Mouse (Mus musculus): ENCODE measurements around the gene Slc2a8.

The Slc2a8 gene

DNA sequence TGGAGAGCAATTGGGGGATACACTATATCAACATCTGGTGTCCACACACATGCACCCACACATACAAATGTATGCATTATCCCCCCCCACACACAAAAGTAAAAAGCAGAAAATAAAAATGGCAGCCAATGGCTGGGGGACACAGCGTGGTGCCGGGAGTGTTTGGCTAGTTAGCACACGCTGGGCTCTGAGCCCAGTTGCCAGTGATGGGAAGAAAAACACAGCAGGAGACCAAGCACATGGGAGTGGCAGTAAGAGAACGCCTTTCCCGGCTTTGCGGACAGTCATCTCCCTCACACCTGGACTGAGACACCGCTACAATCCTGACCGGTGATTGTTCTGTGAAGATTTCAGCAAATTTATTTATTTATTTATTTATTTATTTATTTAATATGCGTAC lies 10.6 kb downstream of the Slc2a8 start:
- DNase-seq (ENCODE audit: low spot score in 2 of 2), result no peak

DNA sequence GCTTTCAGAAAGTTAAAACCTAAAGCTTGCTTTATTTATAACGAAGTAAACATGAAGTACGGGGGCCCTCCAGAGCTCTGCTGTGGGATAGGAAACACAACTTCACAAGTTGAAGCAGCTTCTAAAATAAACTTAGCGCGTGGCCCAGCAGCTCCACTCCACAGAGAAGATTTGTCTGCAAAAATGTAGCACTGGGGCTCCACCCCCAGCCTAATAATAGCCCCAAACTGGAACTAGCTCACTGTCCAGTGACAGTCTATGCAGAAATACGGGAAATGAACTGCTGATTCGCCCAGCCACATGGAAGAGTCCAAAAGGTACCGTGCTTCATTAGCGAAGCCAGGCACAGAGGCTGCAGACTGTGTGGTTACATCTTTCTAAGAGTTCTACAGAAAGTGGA lies 12.6 kb downstream of the Slc2a8 start:
- DNase-seq (ENCODE audit: low spot score in 2 of 2), result peak in 1 of 2 experiments; percentile 44

DNA sequence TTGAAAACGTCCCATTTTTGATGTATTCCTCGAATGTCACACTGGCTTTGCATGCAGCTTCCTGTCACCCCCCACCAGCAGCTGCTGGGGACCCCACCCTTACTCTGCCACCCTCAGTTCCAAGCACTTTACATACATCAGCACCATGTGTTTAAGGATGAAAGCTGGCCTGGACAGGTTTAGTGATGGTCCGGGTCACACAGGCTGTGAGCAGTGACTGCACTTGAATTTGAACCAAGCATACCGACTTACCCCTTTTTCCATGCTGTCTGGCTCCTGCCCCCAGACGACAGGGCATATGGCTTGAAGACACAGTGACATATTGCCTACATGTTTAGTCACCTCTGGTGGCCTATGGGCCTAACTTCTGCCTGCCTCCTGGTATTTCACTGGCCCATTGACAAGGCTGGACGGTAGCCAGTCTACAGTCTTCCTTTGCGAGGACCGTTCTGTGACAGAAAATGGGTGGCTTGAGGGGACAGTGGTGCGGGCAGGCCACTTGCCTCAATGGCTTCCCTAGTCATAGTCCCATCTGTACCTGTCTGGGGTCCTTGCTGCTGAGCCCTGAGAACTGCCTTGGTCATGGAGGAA lies 13.8 kb downstream of the Slc2a8 start:
- no peak for DNase-seq (ENCODE audit: low spot score in 2 of 2)

DNA sequence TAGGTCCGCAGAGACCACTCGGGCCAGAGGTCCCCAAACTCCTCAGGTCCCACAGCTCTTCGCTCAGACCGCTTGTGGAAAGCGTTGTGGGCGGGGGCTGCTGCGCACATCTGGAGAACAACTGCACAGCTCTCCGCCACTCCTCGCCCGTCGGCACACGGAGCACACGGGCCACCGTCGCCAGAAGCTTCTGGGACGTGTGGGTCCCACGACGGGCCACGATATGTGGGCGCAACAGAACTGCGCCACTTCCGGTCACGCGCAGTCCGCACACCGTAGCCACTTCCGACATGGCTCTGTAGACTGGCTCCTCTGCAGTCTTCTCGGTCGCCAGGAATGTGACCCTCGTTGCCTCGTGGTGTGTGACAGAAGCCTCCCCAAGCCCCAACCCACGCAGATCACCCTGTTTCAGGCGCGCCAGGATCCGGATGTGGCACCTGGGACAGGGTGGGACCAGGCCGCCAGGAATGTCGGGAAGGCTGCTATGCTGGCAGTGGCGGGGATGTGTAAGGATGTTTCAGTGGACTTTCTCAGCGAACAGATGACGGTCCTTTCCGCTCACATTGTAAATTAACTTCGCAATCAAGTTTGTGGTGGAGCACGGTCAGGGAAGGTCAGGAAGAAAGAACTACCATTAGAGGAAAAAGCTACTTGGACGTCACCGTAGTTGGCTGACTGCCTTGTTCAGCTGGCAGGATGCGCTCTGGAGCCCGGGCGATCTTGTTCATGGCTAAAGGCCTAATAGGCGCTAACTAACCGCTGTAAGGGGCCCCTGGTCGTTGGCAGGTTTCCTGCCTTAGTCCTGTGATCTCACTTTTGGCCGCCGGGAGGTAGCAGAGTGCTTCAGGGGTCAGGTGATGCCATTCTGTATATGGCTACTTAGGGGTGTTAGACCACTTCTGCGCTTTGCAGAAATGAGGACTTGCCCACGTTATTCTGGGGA lies 14.9 kb downstream of the Slc2a8 start:
- DNase-seq (ENCODE audit: low spot score in 2 of 2), result peak; percentile 84 to 90

DNA sequence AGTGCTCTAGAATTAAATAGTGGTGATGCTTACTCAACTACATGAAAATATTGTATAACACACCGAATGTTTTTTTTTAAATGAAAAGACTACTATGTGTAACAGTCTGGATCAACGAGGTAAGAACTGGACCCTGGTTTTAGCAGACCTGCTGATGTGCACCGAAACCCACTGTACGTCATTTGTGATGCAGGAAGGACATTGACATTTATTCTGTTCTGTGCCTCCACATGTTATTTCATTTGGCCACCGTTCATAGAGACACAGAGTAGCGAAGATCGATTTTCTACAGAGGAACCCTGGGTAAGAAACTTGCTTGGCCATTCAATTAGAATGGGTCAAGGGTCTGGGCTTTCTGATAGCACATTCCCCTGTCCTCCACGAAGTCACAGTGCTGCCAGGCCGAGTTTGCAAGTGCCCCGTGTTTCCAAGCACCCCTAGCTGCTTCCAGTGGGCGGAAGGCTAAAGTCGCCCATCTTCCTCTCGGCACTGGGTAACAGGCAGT lies 15.6 kb downstream of the Slc2a8 start:
- no peak for DNase-seq (ENCODE audit: low spot score in 2 of 2)

DNA sequence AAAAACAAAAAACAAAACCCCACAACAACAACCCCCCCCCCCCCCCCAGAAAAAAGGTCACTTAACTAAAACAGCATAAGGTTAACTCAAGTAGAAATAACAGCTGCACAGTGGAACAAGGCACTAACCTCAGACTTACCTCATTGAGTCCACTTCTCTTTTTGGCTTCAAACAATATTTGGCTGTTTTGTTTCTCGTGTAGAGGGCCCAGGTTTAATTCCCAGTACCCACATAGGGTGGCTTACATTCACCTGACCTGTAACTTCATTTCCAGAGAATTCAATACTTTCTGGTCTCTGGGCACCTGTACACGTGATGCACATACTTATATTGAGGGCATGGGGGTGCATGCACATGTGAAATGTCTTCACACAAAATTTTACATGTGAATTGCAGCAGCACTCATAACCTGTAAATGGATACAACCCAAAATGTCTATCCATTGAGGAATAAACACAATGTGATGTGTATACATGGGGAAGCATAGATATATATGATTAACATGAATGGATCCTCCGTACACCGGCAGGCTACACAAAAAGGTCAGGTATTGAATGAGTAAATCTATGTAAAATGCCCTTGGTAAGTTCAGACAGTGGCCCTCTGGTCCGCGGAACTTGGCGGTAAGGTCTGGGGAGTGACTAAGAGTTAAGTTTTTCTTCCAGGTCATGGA lies 16.2 kb downstream of the Slc2a8 start:
- no peak for DNase-seq (ENCODE audit: low spot score in 2 of 2)

DNA sequence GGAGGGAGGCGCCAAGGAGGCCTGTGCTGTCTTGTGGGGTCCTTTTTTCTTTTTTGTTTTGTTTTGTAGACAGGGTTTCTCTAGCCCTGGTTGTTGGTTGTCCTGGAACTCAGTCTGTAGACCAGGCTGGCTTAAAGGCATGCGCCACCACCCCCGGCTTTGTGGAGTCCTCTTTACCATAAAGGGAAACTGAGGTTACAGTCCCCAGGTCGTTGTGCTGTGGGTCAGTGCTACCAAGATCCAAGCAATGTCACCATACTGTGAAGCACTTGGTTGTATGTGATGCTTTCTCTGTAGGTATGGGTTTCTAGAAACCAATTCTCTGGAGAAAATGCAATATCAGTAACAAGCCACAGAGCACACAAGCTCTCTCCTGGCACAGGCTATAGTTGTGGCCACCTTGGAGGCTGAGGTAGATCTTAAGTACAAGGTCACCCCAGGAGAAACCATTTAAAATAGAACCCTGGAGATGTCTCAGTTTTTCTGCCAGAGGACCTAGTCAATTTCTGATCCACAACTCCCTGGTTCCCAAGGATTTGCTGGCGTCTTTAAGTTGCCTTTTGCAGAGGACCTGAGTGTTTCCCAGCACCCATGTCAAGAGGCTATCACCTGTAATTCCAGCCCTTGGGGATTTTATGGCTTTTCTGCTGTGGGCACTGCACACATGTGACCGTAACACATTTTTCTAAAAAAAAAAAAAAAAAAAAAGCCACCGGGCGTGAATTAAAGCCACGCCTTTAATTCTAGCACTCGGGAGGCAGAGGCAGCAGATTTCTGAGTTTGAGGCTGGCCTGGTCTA lies 17.0 kb downstream of the Slc2a8 start:
- no peak for DNase-seq (ENCODE audit: low spot score in 2 of 2)

DNA sequence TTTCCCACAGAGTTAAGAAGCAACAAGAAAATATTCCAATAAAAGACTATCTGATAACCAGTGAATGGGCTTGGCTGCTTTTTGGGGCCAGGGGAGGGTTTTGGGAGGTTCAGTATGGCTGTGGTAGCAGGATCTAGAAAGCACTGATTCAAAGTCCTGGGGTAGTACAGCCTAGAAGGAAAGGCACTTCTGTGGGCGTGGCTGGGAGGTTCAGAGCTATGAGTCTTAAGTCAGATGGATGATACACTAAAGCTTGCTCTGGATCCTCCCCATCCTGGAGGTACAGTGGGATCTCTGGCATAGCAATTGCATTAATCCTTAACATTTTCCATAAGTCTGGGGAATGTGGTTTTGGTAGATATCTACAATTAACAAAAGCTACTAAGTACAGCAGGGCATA lies 17.9 kb downstream of the Slc2a8 start:
- DNase-seq (ENCODE audit: low spot score in 2 of 2), result no peak

DNA sequence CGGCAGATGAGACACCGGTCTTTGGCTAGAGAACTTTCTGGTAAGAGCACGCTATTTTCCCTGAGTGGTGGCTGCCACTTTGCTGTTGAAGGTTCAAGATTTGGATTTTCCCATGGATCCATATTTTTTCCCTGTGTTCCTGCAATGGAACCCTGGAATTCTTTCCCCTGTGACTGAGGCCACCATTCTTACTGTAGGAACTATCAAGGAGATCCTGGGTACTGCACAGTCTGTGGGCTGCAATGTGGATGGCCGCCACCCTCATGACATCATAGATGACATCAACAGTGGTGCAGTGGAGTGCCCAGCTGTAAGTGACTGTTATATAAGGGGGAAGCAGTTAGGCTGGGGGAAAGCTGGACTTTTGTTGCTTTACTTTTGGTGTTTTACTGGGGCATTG lies 18.3 kb downstream of the Slc2a8 start:
- no peak for DNase-seq (ENCODE audit: low spot score in 2 of 2)

DNA sequence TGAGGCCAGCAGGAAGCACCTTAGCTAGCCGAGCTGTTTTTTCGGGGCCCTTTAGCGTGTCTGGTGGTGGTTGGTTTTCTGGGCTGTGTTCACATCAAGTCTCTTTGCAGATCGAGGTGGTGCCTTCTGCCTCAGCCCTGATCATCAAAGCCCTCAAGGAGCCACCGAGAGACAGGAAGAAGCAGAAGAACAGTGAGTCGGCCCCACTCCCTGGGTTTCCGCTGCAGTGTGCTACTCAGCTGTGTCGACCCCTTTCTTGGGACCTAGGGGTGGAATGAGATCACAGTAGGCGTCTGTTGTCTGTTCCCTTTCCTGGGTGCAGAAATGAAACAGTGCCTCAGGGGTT lies 19.0 kb downstream of the Slc2a8 start:
- DNase-seq (ENCODE audit: low spot score in 2 of 2), result peak in 1 of 2 experiments; percentile 16

DNA sequence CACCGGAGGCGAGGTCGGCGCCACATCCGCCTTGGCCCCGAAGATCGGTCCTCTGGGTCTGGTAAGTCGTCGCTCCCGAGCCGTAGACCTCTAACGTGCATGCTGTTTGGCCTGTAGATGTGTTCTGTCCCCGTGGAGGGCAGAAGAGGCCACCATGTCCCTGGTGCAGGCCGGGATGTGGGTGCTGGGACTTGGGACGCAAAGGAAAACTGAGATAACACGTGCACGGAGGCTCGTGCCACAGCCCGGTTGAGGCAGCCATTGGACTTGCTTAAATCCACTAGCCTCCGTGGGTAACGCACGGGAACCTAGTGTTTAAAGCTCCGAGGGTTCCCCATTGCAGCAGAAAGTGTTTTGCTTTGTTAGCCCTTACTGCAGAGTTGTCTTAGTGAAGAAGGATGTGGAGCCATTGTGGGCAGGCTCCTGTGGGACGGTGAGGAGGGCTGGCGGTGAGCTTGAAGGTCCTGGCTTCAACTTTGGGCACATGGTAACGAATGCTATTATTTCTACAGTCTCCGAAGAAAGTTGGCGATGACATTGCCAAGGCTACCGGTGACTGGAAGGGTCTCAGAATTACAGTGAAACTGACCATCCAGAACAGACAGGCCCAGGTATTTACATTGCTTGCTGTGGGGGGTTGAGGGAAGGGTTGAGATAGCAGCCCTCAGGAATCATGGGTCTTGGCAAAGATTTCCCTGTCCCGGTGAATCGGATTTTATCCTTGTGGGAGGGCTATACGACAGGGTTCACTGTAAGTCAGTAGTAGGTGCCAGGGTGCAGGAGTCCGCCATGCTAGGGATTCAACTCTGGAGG lies 19.6 kb downstream of the Slc2a8 start:
- peak in 1 of 2 experiments; percentile 52 for DNase-seq (ENCODE audit: low spot score in 2 of 2)

DNA sequence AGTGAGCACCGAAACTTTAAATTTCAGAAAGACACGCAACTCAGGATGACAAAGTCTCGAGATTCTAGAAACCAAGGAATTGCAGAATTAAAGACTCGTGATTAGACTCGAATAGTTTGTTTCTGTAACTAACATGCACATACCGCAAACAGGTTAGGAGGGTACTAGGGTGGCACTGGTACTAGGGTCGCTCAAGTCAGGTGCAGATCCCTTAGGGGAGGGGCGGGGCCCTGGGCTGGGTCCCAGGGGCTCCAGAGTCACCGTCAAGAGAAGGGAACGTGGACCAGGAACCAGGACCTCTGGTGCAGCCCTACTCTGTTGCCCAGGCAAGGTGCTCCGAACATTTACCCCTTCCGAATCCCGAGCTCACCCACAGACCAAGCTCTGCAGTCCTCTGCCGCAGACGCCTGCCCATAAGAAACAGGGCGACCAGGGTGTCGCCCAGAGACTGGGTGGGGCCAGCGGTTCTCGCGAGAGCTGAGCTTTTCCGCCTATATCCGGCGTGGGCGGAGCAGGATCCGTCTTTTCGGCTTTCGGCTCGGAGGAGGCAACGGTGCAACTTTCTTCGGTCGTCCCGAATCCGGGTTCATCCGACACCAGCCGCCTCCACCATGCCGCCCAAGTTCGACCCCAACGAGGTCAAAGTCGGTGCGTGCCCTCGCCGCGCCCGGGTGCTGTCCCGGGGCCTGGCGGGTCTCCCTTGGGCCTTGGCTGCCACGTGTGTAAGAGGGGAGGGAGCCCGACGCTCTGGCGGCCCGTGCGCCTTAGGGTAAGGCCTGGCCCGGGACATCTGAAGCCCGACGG lies 20.5 kb downstream of the Slc2a8 start, which contains the start of the genes Rpl12 and Lrsam1:
Gene Rpl12 (plus strand): TSS at position 368 of the 804 bp plus-strand sequence.
Gene Lrsam1 (minus strand): TSS at position 423 of the 804 bp plus-strand sequence.
- DNase-seq (ENCODE audit: low spot score in 2 of 2), result peak; percentile 94

DNA sequence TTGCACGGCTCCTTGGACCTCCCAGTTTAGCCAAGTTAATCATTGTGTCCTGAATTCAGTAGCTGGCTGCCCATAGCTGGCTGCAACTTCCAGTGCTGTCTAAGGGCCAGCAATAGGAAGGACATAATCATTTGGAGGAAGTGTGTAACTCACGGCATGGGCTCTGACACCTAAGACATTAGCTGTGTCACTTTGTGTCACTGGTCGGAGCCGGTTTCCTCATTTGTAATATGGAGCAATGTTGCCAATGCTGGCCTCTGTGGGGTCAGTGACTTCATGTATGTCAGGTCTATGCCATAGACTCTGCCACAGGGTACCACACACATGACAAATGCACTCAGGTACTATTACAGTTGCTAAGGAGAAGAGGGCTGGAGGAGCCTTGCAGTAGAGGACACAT lies 21.6 kb downstream of the Slc2a8 start:
- DNase-seq (ENCODE audit: low spot score in 2 of 2), result no peak

DNA sequence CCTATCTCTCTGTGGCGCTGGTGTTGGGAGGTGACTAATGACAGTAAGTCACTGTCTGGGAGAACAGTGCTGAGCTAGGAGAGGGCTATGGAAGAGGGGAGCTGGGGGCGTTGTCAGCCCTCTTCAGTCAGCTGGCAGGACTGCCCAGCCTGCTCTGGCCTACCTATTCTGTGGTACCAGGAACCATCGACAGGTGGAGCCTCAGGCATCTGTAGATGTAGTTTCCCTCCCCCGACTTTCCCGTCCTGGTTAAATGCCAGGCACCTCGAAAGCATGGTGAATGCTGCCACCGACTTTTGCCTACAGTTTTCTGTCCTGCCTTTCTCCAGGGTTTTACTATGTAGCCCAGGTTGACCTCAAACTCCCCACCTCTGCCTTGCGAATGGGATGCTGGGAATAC lies 24.5 kb downstream of the Slc2a8 start:
- DNase-seq (ENCODE audit: low spot score in 2 of 2), result peak; percentile 64 to 66

DNA sequence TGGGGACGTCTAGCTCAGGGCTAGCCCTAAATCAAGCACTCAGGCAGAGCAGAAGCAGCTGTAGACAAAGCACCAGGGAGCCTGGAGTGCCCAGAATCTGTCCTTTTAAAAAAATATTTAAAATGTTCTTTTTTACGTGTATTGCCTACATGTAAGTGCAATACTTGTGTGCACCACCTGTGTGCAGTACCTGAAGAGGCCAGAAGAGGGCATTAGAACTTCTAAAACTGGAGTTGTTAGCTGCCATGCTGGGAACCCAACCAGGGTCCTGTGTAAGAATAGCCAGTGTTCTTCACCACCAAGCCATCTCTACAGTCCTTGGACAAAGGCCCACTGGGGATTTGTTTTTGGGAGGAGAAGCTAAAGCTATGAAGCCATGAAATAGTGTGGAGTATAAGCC lies 27.3 kb downstream of the Slc2a8 start:
- no peak for DNase-seq (ENCODE audit: low spot score in 2 of 2)

DNA sequence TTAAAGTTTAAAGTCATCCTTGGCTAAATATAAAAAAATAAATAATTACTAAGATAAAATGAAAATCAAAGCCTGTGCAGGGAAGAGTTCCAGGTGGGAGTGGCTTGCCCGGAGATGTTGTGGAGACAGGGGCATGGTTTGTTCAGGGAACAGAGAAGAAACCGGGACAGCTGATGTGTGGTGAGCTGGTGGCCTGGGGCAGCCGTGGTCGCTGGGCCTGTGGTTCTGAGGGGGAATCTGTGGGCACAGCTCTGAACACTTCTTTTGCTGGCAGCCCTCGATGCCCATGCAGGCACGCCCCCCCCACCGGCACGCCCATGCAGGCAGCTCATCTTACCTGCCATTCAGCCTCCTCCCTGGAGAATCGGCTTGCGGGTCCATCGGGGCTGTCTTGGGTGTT lies 34.4 kb downstream of the Slc2a8 start:
- DNase-seq (ENCODE audit: low spot score in 2 of 2), result no peak

DNA sequence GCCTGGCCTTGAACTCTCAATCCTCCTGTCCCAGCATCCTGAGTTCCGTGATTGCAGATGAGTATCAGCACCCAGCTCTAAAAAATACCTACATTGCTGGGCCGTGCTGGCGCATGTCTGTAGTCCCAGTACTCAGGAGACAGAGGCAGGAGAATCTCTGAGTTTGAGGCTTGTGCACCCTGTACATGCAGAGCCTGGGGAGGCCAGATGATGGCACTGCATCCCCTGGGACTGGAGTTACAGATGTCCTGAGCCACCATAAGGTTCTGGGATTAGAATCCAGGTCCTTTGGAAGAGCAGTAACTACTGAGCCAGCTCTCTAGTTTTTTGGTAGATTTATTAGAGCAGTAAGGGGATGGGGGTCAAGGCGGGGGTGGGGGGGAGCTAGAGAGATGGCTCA lies 41.4 kb downstream of the Slc2a8 start:
- DNase-seq (ENCODE audit: low spot score in 2 of 2), result no peak

DNA sequence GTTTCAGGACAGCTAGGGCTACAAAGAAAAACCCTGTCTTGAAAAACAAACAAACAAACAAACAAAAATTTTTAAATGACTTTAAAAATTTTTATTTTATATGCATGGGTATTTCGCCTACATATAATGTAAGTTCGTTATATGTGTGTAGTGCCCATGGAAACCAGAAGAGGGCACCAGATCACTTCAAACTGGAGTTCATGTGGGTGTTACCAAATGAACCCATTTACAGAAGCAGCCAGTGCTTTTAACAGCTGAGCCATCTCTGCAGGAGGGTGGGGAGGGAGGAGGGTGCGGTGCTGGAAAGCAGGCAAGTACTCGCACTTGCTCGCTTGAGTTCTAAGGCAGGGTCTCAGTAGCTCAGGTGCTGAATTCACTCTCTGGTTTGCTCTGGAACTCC lies 42.5 kb downstream of the Slc2a8 start:
- DNase-seq (ENCODE audit: low spot score in 2 of 2), result peak in 1 of 2 experiments; percentile 58

DNA sequence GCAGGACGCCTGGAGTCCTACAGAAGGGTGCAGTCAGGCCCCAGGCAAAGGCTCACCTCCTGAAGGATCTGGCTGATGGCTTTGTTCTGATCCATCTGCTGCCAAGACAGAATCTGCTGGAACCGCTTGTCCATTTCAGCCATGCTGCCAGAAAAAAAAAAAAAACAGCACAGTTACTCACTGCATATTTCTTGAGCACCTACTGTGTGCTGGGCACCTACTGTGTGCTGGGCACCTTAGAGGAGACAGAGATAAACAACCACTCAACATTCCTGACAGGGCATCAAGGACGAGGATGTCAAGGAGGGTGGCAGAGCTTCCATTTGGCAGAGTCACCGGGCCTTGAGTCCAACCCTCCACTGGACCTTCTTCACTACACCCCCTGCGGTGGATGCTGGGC lies 43.1 kb downstream of the Slc2a8 start:
- DNase-seq (ENCODE audit: low spot score in 2 of 2), result no peak

DNA sequence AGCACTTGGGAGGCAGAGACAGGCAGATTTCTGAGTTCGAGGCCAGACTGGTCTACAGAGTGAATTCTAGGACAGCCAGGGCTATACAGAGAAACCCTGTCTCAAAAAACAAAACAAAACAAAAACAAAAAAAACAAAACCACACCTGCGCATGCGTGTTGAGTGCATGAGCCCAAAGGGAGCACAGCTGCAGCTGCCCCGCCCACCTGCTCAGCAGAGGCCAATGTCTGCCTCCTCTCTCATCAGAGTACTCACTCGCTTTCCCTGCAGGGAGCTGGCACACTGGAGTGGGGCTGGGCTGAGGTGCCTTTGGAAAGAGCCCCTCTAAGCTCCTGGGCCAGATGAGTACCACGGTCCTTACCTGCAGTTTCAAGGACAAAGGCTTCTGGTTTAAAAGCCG lies 50.2 kb downstream of the Slc2a8 start:
- no peak for DNase-seq (ENCODE audit: low spot score in 2 of 2)

Measured in right cerebral cortex, adult 2 months (tissue).